Comparison of ENCODE assay signal across 16 mouse cellular contexts in the genomic region with DNA sequence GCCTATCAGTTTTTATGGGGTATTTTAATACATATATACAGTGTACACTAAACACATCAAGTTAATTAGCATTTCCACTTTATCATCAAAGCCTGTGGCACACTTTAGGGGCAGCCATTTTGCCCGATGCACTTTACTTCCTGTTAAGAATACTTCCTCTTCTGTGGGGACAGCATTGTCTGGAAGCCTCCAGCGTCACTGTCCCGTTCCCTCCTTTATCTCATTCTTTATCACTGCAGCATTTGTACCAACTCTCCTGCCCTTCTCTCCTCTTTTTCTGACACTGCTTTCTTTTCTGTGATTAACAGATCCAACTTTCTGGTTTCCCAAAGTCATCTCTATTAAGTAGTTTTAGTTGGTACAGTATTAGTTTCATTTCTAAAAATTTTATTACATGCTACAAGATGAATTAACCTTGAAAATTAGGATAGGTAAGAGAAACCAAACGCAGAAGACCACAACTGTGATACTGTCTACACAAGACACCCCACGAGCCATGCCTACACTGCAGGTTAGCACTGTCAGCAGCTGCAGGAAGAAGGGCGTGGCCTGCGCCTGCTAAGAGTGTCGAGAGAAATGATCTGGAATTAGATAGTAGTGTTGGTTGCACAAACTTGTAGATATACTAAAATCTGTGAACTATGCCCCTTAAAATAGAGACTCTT. TPM values are rescaled to one million over a fixed set of nuclear protein-coding genes. Genes with fewer than 3 reads are reported as not detected.
DNase-seq lines count a peak whose midpoint lies in the region; ATAC-seq and TF ChIP-seq lines count a peak whose summit lies in the region.
"Had no signal": no experiment of that assay in that cellular context is flagged by ENCODE, and none has a peak within 500 bp of the region (broad histone marks: within the 10 kb centered on the region; RNA-seq: fewer than 3 reads in every experiment).

No protein-coding gene starts in this region.

- peaks cover 44% of the 10 kb centered on the region for H3K36me3 ChIP-seq in liver, postnatal 0 days (replicated peaks; ENCODE audit: insufficient read depth, low read length)

- 28% methylated on average over 8 of the region's 8 CpGs for WGBS in liver, postnatal 0 days (ENCODE audit: insufficient replicate concordance)

- peaks cover 4% of the 10 kb centered on the region; the same call in 1 of the 2 replicates for H3K4me1 ChIP-seq in liver, postnatal 0 days (ENCODE audit: insufficient read depth)
- H3K4me1 ChIP-seq: embryonic facial prominence, embryonic 13.5 days; midbrain, embryonic 10.5 days; neural tube, embryonic 13.5 days had no signal

- TF ChIP-seq CTCF in liver, postnatal 0 days (IDR thresholded peaks at IDR 0.05; ENCODE audit: low read depth) = no peak

- no peak overlapping the region for H3K9ac ChIP-seq in liver, postnatal 0 days (replicated peaks)
- H3K9ac ChIP-seq: embryonic facial prominence, embryonic 13.5 days; neural tube, embryonic 13.5 days had no signal

- H3K27ac ChIP-seq in liver, postnatal 0 days (ENCODE audit: low read depth) = no peak overlapping the region
- H3K27ac ChIP-seq: embryonic facial prominence, embryonic 13.5 days; midbrain, embryonic 10.5 days; neural tube, embryonic 13.5 days had no signal

- no peak for DNase-seq in liver, postnatal 0 days
- peak; percentile 42 to 51 for DNase-seq in thymus, adult 18-20 months
- no peak for DNase-seq in embryo, embryonic 11 days
- no peak for DNase-seq in urinary bladder, postnatal 36 days (ENCODE audit: low spot score in 2 of 2)
- DNase-seq in urinary bladder, postnatal 10 days (ENCODE audit: low spot score) = no peak
- DNase-seq in right cerebral cortex, postnatal 25 days = no peak
- DNase-seq: adrenal gland, postnatal 14 days; cerebellum, adult 2 months; heart, postnatal 4 days; kidney, adult 9 months; right cerebral cortex, postnatal 4 days had no signal

- no peak overlapping the region for H3K4me3 ChIP-seq in liver, postnatal 0 days (ENCODE audit: low read depth, low read length)
- H3K4me3 ChIP-seq: embryonic facial prominence, embryonic 13.5 days; midbrain, embryonic 10.5 days; neural tube, embryonic 13.5 days had no signal

- no peak for TF ChIP-seq EP300 in liver, postnatal 0 days (IDR thresholded peaks at IDR 0.05; ENCODE audit: low read depth)

- no peak overlapping the region for H3K4me2 ChIP-seq in liver, postnatal 0 days (ENCODE audit: low read depth, low read length)
- H3K4me2 ChIP-seq: embryonic facial prominence, embryonic 13.5 days; neural tube, embryonic 13.5 days had no signal

- H3K9me3 ChIP-seq in liver, postnatal 0 days (ENCODE audit: low read length) = no peaks in the 10 kb centered on the region
- H3K9me3 ChIP-seq: embryonic facial prominence, embryonic 13.5 days; midbrain, embryonic 10.5 days; neural tube, embryonic 13.5 days had no signal

- no peaks in the 10 kb centered on the region for H3K27me3 ChIP-seq in liver, postnatal 0 days (ENCODE audit: insufficient read depth, low read length)
- H3K27me3 ChIP-seq: embryonic facial prominence, embryonic 13.5 days; neural tube, embryonic 13.5 days had no signal

- ATAC-seq in CD4-positive, CD25-positive, alpha-beta regulatory T cell, adult 4 months = peak; percentile 77
- ATAC-seq in common myeloid progenitor, adult 5-6 weeks (replicated peaks; ENCODE audit: low read depth, poor library complexity, severe bottlenecking) = peak; percentile 89
- peak; percentile 44; the same call in 1 of the 2 replicates for ATAC-seq in liver, postnatal 0 days

RNA-seq across cellular contexts. Expression of gene Nmb, which starts 14.2 kb away (rescaled TPM):
- polyA plus RNA-seq in CD4-positive, CD25-positive, alpha-beta regulatory T cell, adult 4 months (2017; shearing (Covaris generic)) = 10 to 100 TPM; 79.7 to 81.7 TPM
- not detected in 2 replicates for total RNA-seq in common myeloid progenitor, adult 5-6 weeks (2017)
- 1.4 and 1.7 TPM in 2 replicates for polyA plus RNA-seq in liver, postnatal 0 days (2015; fragmentation: Nextera tagmentation; extraction: Ambion mirVana)

RNA-seq across cellular contexts. Expression of gene Wdr73, which starts 18.0 kb away (rescaled TPM):
- 10 to 100 TPM; 20.6 to 33.8 TPM for polyA plus RNA-seq in CD4-positive, CD25-positive, alpha-beta regulatory T cell, adult 4 months (2017; shearing (Covaris generic))
- total RNA-seq in common myeloid progenitor, adult 5-6 weeks (2017) = 31.7 and 79.8 TPM in 2 replicates
- 10.1 and 13.6 TPM in 2 replicates for polyA plus RNA-seq in liver, postnatal 0 days (2015; fragmentation: Nextera tagmentation; extraction: Ambion mirVana)

RNA-seq across cellular contexts. Expression of gene Sec11a, which starts 28.5 kb away (rescaled TPM):
- 100 to 1,000 TPM; 260 to 342 TPM for polyA plus RNA-seq in CD4-positive, CD25-positive, alpha-beta regulatory T cell, adult 4 months (2017; shearing (Covaris generic))
- 333 and 351 TPM in 2 replicates for total RNA-seq in common myeloid progenitor, adult 5-6 weeks (2017)
- polyA plus RNA-seq in liver, postnatal 0 days (2015; fragmentation: Nextera tagmentation; extraction: Ambion mirVana) = 82.0 and 89.4 TPM in 2 replicates

RNA-seq across cellular contexts. Expression of gene Zscan2, which starts 58.4 kb away (rescaled TPM):
- 1 to 10 TPM; 3.8 to 4.2 TPM for polyA plus RNA-seq in CD4-positive, CD25-positive, alpha-beta regulatory T cell, adult 4 months (2017; shearing (Covaris generic))
- total RNA-seq in common myeloid progenitor, adult 5-6 weeks (2017) = 7.9 and 14.2 TPM in 2 replicates
- 0.43 and 0.47 TPM in 2 replicates for polyA plus RNA-seq in liver, postnatal 0 days (2015; fragmentation: Nextera tagmentation; extraction: Ambion mirVana)

Comparison
In these comparisons a context has a peak if more than half of its experiments do, and no peak if none do; other contexts are left out.
1. DNase-seq: peak in thymus, adult 18-20 months (2 of 2); none in liver, postnatal 0 days (single experiment), embryo, embryonic 11 days (single experiment), urinary bladder, postnatal 36 days (0 of 2), urinary bladder, postnatal 10 days (single experiment) and right cerebral cortex, postnatal 25 days (single experiment).
2. RNA of gene Nmb, which starts 14.2 kb away (polyA plus RNA-seq): 79.7 to 81.7 TPM in CD4-positive, CD25-positive, alpha-beta regulatory T cell, adult 4 months; 1.4 to 1.7 TPM in liver, postnatal 0 days; every median in the first group is over 10 times any median in the second.
3. Peak in every context shown above with its lines, with median percentiles within 50 percentile points of each other: ATAC-seq.